Mouse (Mus musculus) heart, adult 2 months (tissue): Measurements from ENCODE around the gene Zc3h7a. TPM values are rescaled to one million over a fixed set of nuclear protein-coding genes. Genes with fewer than 3 reads are reported as not detected.
A peak's percentile ranks its signal among the peaks of the same experiment; 100 is the strongest.

Experiments used
- DNase-seq, 2 experiments: peaks; one replicate each; pipeline ENCODE4 v3.0.0; 2021
- H3K27ac ChIP-seq: fragments of 200-600 bp; 2 replicates; pipeline ENCODE4 v1.8.1; 2022
- H3K27me3 ChIP-seq: fragments of 200-500 bp; 2 replicates; pipeline ENCODE4 v1.6.1; 2012; ENCODE audit warnings: mild to moderate bottlenecking, low read length, inconsistent platforms, mixed read lengths; ENCODE audit not compliant: control insufficient read depth, insufficient read depth
- H3K36me3 ChIP-seq: fragments of 200-500 bp; 2 replicates; pipeline ENCODE4 v1.6.1; 2012; ENCODE audit warnings: low read length, inconsistent platforms; ENCODE audit not compliant: control insufficient read depth, insufficient read depth
- H3K4me1 ChIP-seq: fragments of 200-500 bp; 2 replicates; pipeline ENCODE4 v1.6.1; 2011; ENCODE audit warnings: low read length; ENCODE audit not compliant: control insufficient read depth, insufficient read depth
- H3K4me3 ChIP-seq: fragments of 200-600 bp; 2 replicates; pipeline ENCODE4 v1.8.1; 2022
- H3K79me2 ChIP-seq: fragments of 200-500 bp; replicated peaks from 2 replicates; pipeline ENCODE4 v1.6.1; 2012; ENCODE audit warnings: mild to moderate bottlenecking, inconsistent platforms, low read length, moderate library complexity, mixed read lengths; ENCODE audit not compliant: control insufficient read depth, insufficient read depth
- H3K9ac ChIP-seq: fragments of 200-500 bp; 2 replicates; pipeline ENCODE4 v1.6.1; 2012; ENCODE audit warnings: low read depth, mild to moderate bottlenecking, control low read depth, inconsistent platforms, low read length, mixed read lengths
- CTCF ChIP-seq: fragments of 200-600 bp; IDR thresholded peaks from 2 replicates; pipeline ENCODE4 v1.8.1; 2022; ENCODE audit warnings: antibody characterized with exemption, mild to moderate bottlenecking, moderate library complexity
- EP300 ChIP-seq: fragments of 200-500 bp; IDR thresholded peaks from 2 replicates; pipeline ENCODE4 v1.6.1; 2011; ENCODE audit warnings: low read depth, low read length, control low read depth; ENCODE audit not compliant: insufficient read depth
- POLR2A ChIP-seq: fragments of 200-500 bp; IDR thresholded peaks from 2 replicates; pipeline ENCODE4 v1.6.1; 2011; ENCODE audit warnings: mild to moderate bottlenecking, low read depth, low read length, control low read depth; ENCODE audit not compliant: insufficient read depth
- WGBS: fragments of 180-500 bp; shearing (Covaris S2); methylation state at CpG from one replicate; pipeline ENCODE4 v1.1.7; 2018; 5-methylcytosine and 5-hydroxymethylcytosine counted together
- intact Hi-C: fragments of 180-260 bp; cut with DNase I; formaldehyde crosslinking; loops from one replicate; pipeline ENCODE4 v1.15.1; 2025
- polyA plus RNA-seq: library from polyadenylated mRNA; depleted of rRNA; stranded (reverse); fragments of >200 nt; gene quantifications from 2 replicates; pipeline ENCODE4 v1.2.3, GENCODE M21; 2012
- total RNA-seq, 2 experiments: library from RNA; stranded (reverse); gene quantifications; 2 replicates each; pipeline ENCODE4 v1.2.3; 2021

Zc3h7a gene
- total and polyA plus RNA-seq, 3 experiments = 24.2 to 27.5 (median 24.3) TPM

DNA sequence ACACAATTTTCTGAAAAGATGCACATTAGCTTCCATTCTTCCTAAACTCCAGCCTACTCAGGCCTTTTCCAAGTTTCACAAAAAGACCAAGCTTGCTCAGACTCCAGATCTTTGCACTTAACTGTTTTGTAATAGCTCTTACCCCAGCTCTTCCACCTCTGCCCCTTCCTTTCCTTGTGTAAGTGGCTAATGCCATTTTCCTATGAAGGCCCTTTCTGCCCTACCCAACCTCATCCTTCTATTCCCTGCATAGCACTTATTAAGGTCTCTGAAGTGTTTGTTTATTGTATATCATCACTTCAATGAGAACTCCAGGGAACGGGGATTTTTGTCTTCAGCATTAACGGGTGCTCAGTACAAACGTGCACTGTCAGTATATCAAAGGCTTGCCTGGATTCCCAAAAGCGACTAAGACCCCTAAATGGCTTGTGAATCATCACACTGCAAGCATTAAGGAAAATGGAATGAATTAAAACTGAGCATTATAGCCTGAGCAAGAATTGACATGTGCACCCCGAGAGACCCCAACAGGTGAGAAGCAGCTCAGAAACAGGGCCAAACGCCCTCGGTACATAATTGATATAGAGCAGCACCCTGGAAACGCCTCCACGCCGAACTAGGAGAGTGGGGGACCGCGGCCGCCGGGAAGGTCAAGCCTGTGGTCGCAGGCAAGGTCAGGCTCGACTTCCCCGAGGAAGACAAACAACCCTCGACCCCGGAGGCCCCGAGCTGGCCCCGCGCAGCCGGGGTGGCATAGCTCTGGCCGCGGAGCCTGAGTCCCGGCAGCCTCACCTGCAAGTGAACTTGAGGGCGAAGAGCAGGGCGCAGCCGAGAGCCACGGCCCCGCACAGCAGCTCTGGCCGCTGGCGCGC lies 42.5 kb downstream of the Zc3h7a start:
- no peak for TF ChIP-seq CTCF
- no peak for TF ChIP-seq POLR2A
- no peak for TF ChIP-seq EP300
- H3K4me1 ChIP-seq = peaks cover 3% of the 10 kb centered on the region; the same call in 1 of the 2 replicates
- H3K27ac ChIP-seq = peak overlapping the region; percentile 97
- H3K36me3 ChIP-seq = peaks cover 10% of the 10 kb centered on the region
- WGBS = under 1% methylated on average over 32 of the region's 34 CpGs
- no peak for DNase-seq
- peak overlapping the region; percentile 83 for H3K9ac ChIP-seq
- H3K27me3 ChIP-seq = no peaks in the 10 kb centered on the region
- peak overlapping the region; percentile 73 for H3K4me3 ChIP-seq
- intact Hi-C loops = loop anchor here (2.0 to 5.0 kb wide), 3 partner anchors 43 to 189 kb away; partner anchors contain the start of genes Litaf, Snx29 and Zc3h7a
- 0 out of 2 replicates have a peak, but pooled peaks cover 2% of the 10 kb centered on the region for H3K79me2 ChIP-seq

DNA sequence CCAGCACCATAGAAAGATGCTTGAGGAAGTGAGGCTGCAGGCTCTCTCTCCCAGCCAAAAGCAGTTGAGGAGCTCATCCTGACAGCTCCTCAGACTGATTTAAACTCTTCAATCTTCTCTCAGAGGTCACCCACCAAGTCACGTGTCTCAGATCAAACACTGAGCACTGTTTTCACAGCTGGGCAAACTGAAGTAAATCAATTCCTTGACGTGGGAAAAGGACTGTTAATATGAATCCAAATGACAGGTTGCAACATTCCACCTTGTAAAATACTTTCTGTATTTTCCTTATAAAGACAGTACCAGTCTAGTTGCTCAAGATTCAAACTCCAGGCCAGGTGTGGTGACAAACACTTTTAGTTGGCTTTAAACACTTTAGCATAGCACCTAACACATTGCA lies 43.4 kb downstream of the Zc3h7a start:
- no peak for DNase-seq
- no peak for TF ChIP-seq POLR2A
- no peak for TF ChIP-seq CTCF
- no peak for TF ChIP-seq EP300
- Histone ChIP-seq H3K4me1 (peaks cover 3% of the 10 kb centered on the region; the same call in 1 of the 2 replicates), H3K27ac (peak overlapping the region; percentile 97; the same call in 1 of the 2 replicates), H3K4me3 (peak overlapping the region; percentile 73), H3K36me3 (peaks cover 10% of the 10 kb centered on the region), H3K9ac (no peak overlapping the region), H3K79me2 (0 out of 2 replicates have a peak, but pooled peaks cover 2% of the 10 kb centered on the region), H3K27me3 (no peaks in the 10 kb centered on the region)
- 13% methylated on average over 2 of the region's 2 CpGs for WGBS
- intact Hi-C loops = loop anchor here (2.0 to 5.0 kb wide), 2 partner anchors 66 to 189 kb away; partner anchors contain the start of genes Litaf and Snx29

DNA sequence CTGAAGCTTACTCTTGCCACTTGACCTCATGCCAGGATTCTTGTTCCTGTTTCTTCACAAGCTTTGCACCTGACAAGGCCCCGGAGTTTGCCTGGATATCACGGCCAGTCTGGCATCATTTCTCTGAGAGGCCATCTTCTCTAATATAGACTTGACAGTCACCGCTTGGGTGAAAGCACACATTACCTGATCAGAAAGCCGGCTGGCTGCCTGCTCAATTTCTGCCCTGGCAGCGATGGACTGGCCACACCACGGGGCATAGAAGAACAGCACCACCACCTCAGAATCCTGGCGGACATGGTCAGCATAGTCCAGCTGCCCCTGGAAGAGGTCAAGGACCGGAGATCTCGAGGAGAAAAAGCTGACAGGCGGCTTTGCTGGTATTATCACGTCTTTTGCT lies 47.9 kb downstream of the Zc3h7a start:
- Histone ChIP-seq H3K27ac (no peak overlapping the region), H3K27me3 (no peaks in the 10 kb centered on the region), H3K4me3 (no peak overlapping the region), H3K9ac (no peak overlapping the region), H3K79me2 (peaks cover 4% of the 10 kb centered on the region; the same call in 1 of the 2 replicates), H3K4me1 (peaks cover 3% of the 10 kb centered on the region; the same call in 1 of the 2 replicates), H3K36me3 (peaks cover 11% of the 10 kb centered on the region)
- 68% methylated on average over 11 of the region's 11 CpGs for WGBS
- no peak for TF ChIP-seq POLR2A
- TF ChIP-seq CTCF = no peak
- no peak for TF ChIP-seq EP300
- DNase-seq = no peak
- intact Hi-C loops = no loop called here

DNA sequence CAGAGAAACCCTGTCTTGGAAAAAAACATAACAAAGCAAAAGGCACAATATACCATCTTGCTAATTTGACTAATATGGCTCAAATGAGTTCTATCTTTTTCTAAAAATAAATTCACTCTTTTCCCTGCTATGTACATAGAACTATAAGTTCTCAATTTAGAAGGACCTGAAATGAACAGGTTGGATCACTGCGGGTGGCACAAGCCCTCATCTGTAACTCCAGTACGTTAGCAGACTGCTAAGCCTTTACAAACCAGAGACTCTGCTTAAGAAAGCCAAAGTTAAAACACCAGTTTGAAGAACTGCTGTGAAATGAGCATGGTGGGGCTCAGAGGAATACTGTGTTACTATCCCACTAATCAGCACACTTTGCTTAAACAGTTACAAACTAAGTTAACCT lies 50.8 kb downstream of the Zc3h7a start:
- intact Hi-C loops = no loop called here
- Histone ChIP-seq H3K79me2 (peaks cover 4% of the 10 kb centered on the region; the same call in 1 of the 2 replicates), H3K27me3 (no peaks in the 10 kb centered on the region), H3K27ac (no peak overlapping the region), H3K4me3 (no peak overlapping the region), H3K4me1 (no peaks in the 10 kb centered on the region; the same call in 1 of the 2 replicates), H3K9ac (no peak overlapping the region), H3K36me3 (peaks cover 6% of the 10 kb centered on the region)
- TF ChIP-seq EP300 (no peak), POLR2A (no peak), CTCF (no peak)
- 91% methylated on average over 2 of the region's 2 CpGs for WGBS
- DNase-seq = no peak

DNA sequence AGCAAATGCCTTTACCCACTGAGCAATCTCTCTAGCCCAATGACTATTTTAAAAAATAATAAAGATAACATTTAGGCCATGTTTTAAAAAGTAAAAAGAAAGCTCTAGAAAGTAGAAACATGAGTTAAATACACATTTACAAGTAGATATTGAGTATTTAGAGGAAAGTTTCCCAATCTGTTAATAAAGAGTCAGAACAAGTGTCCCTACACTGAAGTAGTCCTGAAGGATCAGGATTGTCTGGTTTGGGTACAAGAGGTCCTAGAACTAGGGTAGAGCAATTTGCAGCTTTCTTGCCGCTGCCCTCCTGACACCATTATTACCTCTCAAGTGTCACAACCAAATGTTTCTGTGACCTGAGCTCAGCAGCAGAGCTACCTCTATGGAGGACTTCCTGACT lies 52.1 kb downstream of the Zc3h7a start:
- H3K4me3 ChIP-seq = no peak overlapping the region
- H3K27ac ChIP-seq = no peak overlapping the region
- H3K9ac ChIP-seq = no peak overlapping the region
- WGBS = 83% methylated on average over 1 of the region's 1 CpGs
- intact Hi-C loops = no loop called here
- no peak for DNase-seq
- H3K4me1 ChIP-seq = no peaks in the 10 kb centered on the region; the same call in 1 of the 2 replicates
- peaks cover 6% of the 10 kb centered on the region for H3K36me3 ChIP-seq
- TF ChIP-seq EP300 = no peak
- no peak for TF ChIP-seq POLR2A
- no peak for TF ChIP-seq CTCF
- H3K79me2 ChIP-seq = peaks cover 4% of the 10 kb centered on the region; the same call in 1 of the 2 replicates
- H3K27me3 ChIP-seq = no peaks in the 10 kb centered on the region

DNA sequence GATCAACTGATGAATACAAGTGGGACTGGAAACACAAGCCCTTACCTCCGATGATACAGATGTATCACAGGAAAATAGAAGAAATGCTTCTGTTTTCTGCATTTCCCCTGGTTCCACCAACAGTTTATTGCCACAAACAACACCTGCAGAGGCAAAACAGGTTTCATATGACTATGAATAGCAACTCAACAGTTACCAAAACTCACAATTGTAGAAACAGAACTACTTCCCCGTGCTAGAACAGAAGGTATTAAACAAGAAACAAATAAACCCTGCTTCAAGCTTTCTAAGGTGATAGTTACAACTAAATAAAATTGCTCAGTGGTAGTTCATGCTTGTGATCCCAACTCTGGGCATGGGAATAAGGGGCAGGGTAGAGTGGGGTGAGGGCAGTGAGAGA lies 53.6 kb downstream of the Zc3h7a start:
- 85% methylated on average over 2 of the region's 2 CpGs for WGBS
- no peak overlapping the region for H3K4me3 ChIP-seq
- H3K27ac ChIP-seq = no peak overlapping the region
- TF ChIP-seq POLR2A (no peak), EP300 (no peak), CTCF (no peak)
- intact Hi-C loops = no loop called here
- no peak for DNase-seq
- H3K36me3 ChIP-seq = peaks cover 4% of the 10 kb centered on the region
- no peaks in the 10 kb centered on the region for H3K27me3 ChIP-seq
- peaks cover 4% of the 10 kb centered on the region; the same call in 1 of the 2 replicates for H3K79me2 ChIP-seq
- H3K4me1 ChIP-seq = no peaks in the 10 kb centered on the region
- H3K9ac ChIP-seq = no peak overlapping the region
